Mouse (Mus musculus) mesoderm, embryonic 11.5 days (tissue): Measurements from ENCODE around the gene Cacnb1.

Source experiments
- DNase-seq: peaks from one replicate; pipeline ENCODE4 v3.0.0-alpha.2; 2012; ENCODE audit warnings: low read depth, low spot score

Gene Cacnb1

DNA sequence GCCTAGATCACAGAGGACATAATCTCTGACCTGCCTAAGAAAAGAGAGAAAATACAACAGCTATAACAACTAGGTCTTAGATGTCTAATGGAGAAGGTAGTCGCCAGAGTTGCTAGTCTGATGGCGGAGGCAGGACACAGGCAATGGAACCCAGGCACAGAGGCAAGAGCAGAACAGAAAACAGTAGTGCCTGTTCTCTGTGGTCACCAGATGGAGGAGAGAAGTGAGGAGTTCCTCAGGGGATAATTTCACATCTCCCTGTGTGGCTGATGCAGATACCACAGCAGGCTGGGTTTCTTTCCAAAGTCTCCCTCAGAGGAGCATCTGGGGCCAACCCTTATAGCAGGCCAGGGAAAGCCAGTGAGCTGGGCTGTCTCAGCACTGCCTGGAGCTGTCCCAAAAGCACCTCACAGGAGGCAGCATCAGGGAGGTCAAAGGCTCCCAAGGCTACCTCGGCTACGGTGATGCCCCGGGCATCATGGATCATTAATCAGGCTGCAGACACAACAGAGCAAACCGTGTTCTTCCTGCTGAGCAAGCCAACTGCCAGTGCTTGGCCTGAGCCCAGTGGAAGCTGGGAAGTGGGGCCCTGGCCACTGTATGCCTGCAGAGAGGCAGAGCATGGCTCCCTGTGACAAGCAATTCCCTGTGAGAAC, 65.8 kb downstream of the Cacnb1 start:
- peak; percentile 61 for DNase-seq

DNA sequence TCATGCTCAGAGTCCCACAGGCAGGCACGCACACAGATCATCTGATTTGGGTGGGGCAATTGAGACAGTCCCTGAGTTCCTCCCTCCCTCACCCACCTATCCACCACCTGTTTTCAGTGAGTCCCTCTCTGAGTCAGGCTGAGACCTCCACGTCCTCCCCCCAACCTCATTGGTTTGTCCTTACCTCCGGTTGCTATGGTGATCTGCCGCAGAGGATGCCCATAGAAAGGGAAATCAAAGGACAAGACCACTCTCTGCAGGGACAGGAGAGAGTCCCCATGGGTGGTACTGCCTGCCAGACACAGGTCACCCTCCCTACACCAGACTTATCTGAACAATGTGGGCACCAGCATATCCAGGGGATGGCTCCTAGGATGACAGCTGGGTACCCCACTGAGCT, 66.9 kb downstream of the Cacnb1 start:
- no peak for DNase-seq

DNA sequence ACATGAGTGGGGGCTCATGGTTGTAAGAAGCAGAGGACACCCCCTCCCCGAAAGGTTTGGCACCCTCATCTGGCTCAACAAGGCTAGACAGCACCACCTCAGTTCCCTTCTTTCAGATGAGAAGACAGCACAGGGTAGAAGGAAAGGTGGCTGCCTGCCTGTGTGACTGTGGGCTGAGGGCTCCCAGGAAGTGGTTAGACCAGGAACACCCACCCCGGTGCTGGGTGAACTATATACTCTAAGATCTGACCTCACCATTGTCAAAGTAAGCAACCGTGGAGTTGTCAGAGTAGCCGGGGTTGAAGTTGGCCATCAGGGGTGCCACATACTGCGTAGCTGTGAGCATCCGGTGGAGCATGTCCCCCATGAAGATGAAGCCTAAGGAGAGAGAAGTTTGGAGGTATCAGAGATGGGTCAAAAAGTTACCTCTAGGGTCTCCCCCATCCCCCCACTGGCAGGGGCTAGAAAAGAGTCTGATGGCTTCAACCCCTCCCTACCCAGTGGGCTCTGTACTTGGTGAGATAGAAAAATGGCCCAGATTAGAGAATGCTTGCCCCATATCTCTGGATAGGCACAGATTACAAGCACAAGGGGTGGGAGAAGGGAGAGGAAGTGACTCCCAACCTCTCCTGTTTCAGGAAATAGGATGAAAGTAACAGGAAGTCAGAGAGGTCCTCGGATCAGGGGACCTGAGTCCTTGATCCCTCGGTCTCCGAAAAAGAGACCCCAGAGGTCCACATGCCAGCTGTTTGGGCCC, 67.5 kb downstream of the Cacnb1 start:
- no peak for DNase-seq

DNA sequence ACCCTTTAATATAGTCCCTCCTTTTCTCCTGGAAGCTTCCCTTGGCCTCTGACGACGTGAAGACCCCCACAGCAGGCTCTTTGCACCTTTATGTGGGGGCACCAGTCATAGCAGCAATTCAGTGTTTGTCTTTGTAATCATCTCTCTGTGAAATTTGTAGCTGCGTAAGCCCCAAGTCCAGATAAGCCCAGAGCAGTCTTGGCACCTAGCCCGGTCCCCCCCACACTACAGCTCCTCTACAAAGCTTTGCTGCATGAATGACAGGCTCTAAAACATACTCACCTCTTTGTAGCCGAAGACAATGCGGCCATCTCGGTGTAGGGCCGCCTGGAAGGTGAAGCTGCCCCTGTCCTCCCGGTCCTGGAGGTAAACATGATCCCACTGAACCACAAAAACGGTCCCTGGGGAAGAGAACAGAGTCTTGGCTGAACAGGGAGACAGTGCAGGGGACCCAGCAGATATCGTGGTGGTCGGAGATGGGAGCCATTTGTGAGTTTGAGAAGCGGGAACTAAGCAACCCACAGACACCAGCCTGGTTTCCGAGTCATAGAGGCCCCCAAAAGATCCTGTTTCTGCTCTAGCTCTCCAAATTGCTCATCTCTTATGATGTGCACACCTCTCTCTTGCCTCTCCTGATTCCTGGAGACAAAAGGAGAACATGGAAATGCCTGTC, 68.2 kb downstream of the Cacnb1 start:
- DNase-seq = no peak

DNA sequence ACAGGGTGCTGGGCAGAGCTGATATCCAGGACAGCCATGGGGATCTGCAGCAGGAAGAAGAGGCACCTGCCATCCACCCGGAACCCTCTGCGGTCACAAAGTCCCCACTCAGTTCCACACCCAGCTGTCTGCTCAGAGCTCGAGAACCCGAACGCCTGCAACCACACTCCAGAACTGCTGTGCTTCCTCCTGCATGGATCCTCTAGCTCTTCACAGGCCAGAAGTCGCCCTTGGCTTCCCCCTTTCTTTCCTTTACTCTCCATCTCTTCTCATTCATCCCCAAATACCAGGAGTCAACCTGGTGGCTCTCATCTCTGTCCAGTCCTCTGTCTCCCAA, 68.9 kb downstream of the Cacnb1 start:
- DNase-seq = no peak

DNA sequence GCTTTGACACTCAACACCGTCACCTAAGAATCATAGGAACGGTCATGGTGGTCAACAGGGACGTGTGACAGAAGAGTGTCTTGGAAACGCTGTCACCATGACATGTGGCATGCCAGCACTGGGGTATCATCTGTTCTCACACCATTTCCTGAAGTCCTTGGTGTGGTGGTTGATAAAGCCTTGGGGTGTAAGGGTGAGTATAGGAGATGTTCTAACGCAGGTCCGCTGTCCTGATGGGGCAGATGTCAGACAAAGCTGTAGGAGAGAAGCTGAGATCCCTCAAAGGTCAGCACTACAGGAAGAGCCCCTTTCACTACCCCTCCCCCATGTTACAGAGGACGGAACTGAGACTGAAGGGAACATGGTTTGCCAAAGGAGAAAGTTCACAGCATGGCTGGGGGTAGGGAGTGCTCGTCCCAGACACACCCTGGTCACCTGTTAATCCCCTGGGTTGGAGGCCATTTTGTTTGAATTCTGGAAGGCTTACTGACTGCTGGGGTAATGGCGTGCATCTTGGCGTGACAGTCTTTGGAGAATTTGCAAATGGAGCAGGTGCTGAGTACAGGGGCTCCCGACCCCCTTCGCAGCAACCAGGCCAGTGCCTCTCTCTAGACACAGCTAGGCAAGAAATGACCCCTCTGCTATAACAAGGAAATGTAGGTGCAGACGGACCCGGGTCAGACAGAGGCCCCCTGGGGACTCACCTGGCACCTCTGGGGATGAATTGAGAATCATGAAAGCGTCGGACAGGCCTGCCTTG, 69.5 kb downstream of the Cacnb1 start:
- no peak for DNase-seq

DNA sequence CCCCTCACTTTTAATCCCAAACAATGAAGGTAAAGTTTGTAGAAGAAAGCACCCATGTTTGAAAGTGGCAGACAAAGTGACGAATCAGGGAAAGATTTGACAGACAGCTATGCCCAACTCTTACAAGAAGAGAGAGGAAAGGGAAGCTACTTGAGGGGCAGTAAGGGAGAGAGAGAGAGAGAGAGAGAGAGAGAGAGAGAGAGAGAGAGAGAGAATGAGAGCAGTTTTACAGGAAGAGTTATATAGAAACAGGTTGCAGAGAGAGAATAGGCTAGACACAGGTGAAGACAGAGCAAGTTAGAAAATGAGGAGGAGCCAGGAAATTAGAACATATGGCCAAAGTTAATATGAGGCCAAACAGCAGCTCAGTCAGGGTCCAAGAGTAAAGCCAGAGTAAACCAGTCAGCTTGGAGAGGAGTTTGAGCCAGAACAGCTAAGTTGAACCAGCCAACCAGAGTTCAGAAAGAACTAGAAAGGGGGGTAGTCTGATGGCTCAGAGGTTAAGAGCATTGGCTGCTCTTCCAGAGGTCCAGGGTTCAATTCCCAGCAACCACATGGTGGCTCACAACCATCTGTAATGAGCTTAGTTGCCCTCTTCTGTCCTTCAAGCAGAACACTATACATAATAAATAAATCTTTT, 70.3 kb downstream of the Cacnb1 start:
- DNase-seq = no peak
